Mouse (Mus musculus) lung, adult 2 months (tissue): ENCODE data around the gene Sf3b2.

ENCODE experiments used
- CTCF ChIP-seq: fragments of 200-500 bp; IDR thresholded peaks from 2 replicates; pipeline ENCODE4 v1.5.1; 2011; ENCODE audit warnings: mild to moderate bottlenecking, low read length, control low read depth; ENCODE audit not compliant: insufficient read depth
- POLR2A ChIP-seq: fragments of 200-500 bp; IDR thresholded peaks from 2 replicates; pipeline ENCODE4 v1.6.1; 2011; ENCODE audit warnings: low read depth, mild to moderate bottlenecking, control low read depth, low read length, borderline replicate concordance; ENCODE audit errors: extremely low read depth

GRCm38 (mm10) chr19:5267015-5267414 is 28.2 kb downstream of the Sf3b2 start:
- TF ChIP-seq CTCF (no peak), POLR2A (no peak)
